Mouse (Mus musculus): ENCODE results near the gene Mrgprx2.
"Not testable (repeated sequence)": the region's sequence is repeated elsewhere in the genome, so short reads cannot be mapped to it uniquely, and the experiment has no call there.

The Mrgprx2 gene

DNA sequence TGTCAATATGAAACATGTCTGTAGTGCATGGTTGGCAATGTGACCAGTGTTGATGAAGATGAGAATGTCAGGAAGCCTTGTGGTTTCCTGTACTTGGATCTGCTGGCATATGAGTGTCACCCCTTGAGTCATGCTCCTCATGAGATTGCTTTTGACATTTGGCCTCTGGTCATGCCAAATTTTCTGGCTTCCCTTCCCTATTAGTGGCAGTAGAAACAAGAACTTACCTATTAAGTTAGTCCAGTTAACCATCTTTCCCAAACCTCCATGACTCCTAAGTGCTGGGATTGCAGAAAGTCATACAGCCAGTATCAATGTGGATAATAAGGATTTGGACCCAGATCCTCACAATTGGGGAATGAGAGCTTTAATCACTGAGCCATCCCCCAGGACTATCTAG lies at the start of gene Mrgprx2:
Mrgprx2 (minus strand) TSS at position 101 of the 400 bp plus-strand sequence.
- no peak for DNase-seq

DNA sequence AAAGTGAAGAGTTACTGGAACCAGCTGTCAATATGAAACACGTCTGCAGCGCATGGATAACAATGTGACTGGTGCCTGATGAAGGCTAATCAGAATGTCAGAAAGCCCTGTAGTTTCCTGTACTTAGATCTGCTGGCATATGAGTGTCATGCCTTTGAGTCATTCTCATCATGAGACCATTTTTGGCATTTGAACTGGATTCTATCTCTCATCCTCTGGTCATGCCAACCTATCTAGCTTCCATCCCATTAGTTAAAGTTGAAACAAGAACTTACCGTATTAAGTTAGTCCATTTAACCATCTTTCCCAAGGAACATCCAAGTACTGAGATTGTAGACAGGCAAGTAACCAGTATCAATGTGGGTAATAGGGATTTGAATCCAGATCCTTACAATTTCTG lies 42.9 kb downstream of the Mrgprx2 start, which contains the start of gene Mrgprb1:
Mrgprb1 (minus strand) TSS at position 101 of the 400 bp plus-strand sequence.
- no peak for DNase-seq

DNA sequence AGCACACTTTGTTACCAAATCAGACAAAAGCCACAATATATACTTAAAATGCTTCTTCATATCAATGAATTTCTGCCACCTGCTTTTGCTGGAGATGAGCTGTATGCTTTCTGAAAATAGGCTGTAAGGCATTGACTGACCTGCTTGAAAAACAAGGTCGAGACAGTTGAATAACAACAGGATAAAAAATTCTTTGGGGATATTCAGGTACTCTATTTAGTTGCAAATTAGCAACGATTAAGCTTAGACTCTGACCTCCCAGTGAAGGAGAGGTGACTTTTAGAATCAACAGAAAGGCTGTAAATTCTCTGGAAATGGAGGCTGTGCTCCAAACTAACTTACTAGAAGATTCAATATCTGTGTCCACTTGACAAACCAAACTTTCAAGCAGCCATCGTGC lies 62.5 kb downstream of the Mrgprx2 start:
- no peak for DNase-seq

DNA sequence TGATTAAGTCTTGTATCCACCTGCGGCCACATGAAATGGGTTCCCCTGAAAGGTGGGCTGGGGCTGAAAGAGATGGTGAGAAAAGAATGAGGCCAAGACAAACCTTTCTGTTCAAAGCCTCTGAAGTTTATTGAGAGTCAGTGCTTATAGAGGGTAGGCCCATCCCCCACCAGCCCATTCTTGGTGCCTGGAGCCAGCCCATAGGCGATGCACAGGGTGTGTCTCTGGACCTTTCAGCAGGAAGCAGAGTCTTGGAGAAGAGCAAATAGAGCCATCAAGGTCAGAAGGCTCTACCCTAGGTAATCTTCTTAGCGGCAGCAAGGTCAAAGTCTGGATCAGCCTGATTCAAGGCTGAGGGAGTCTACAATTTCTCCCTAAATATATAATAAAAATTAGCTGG lies 63.2 kb downstream of the Mrgprx2 start:
- DNase-seq: not testable (repeated sequence)
